Mouse (Mus musculus) kidney, postnatal 0 days (tissue): ENCODE data around the gene Trit1. TPM values are rescaled to one million over a fixed set of nuclear protein-coding genes. Genes with fewer than 3 reads are reported as not detected.

Source experiments
- ATAC-seq: fragments of 200-750 bp; cut with Nextera tagmentation; replicated peaks from 2 replicates; pipeline ENCODE4 v1.8.0; 2017; ENCODE audit warnings: low read depth, moderate number of reproducible peaks, moderate TSS enrichment, moderate library complexity; ENCODE audit not compliant: low FRiP score
- DNase-seq: peaks from one replicate; pipeline ENCODE4 v3.0.0-alpha.2; 2016; ENCODE audit warnings: low spot score
- H3K27ac ChIP-seq: fragments of 300-500 bp; sonication (generic); 2 replicates; pipeline ENCODE4 v1.5.1; 2014; ENCODE audit warnings: mild to moderate bottlenecking
- H3K27me3 ChIP-seq: fragments of 300-500 bp; sonication (generic); 2 replicates; pipeline ENCODE4 v1.6.1; 2014; ENCODE audit warnings: low read length, mixed read lengths; ENCODE audit not compliant: insufficient read depth
- H3K36me3 ChIP-seq: fragments of 300-500 bp; sonication (generic); 2 replicates; pipeline ENCODE4 v1.6.1; 2014; ENCODE audit warnings: low read length, mixed read lengths; ENCODE audit not compliant: insufficient read depth
- H3K4me1 ChIP-seq: fragments of 300-500 bp; sonication (generic); replicated peaks from 2 replicates; pipeline ENCODE4 v1.6.1; 2014; ENCODE audit warnings: antibody characterized with exemption, low read length, mixed read lengths; ENCODE audit not compliant: insufficient read depth
- H3K4me2 ChIP-seq: fragments of 300-500 bp; sonication (generic); 2 replicates; pipeline ENCODE4 v1.6.1; 2014; ENCODE audit warnings: mild to moderate bottlenecking, low read length, moderate library complexity, mixed read lengths
- H3K4me3 ChIP-seq: fragments of 300-500 bp; sonication (generic); replicated peaks from 2 replicates; pipeline ENCODE4 v1.5.1; 2014; ENCODE audit warnings: low read depth, low read length
- H3K9ac ChIP-seq: fragments of 300-500 bp; sonication (generic); 2 replicates; pipeline ENCODE4 v1.6.1; 2014; ENCODE audit warnings: low read depth, low read length
- H3K9me3 ChIP-seq: fragments of 300-500 bp; sonication (generic); replicated peaks from 2 replicates; pipeline ENCODE4 v1.6.1; 2016; ENCODE audit warnings: low read length, inconsistent platforms, mixed read lengths
- CTCF ChIP-seq: IDR thresholded peaks from 2 replicates; pipeline ENCODE4 v1.5.1; 2016; ENCODE audit warnings: antibody characterized with exemption, low read depth, mild to moderate bottlenecking, moderate library complexity
- WGBS: fragments of 180-500 bp; shearing (Covaris S2); extraction: QIAGEN DNeasy Blood & Tissue Kit; methylation state at CpG from one replicate; pipeline ENCODE4 v1.1.7; 2014; 5-methylcytosine and 5-hydroxymethylcytosine counted together
- polyA plus RNA-seq: library from polyadenylated mRNA; unstranded; fragments of >200 nt; fragmentation: Nextera tagmentation; extraction: Ambion mirVana; gene quantifications from 2 replicates; pipeline ENCODE4 v1.2.1, GENCODE M21; 2015

The Trit1 gene
- polyA plus RNA-seq, 1 experiment from 2014 or later = 15.7 TPM

GRCm38 (mm10) chr4:123083323-123083902 lies 67.0 kb downstream of the Trit1 start:
- no peaks in the 10 kb centered on the region for H3K27me3 ChIP-seq
- 62% methylated on average over 13 of the region's 13 CpGs for WGBS

GRCm38 (mm10) chr4:123085290-123085689 lies 68.9 kb downstream of the Trit1 start:
- Histone ChIP-seq H3K9me3 (no peaks in the 10 kb centered on the region), H3K4me3 (no peak overlapping the region), H3K4me2 (no peak overlapping the region), H3K27ac (no peak overlapping the region), H3K4me1 (no peaks in the 10 kb centered on the region), H3K27me3 (no peaks in the 10 kb centered on the region), H3K9ac (no peak overlapping the region), H3K36me3 (no peaks in the 10 kb centered on the region)
- TF ChIP-seq CTCF = no peak
- WGBS = 74% methylated on average over 2 of the region's 2 CpGs
- DNase-seq (no peak), ATAC-seq (no peak)

More at GRCm38 (mm10) chr4:123083323-123083902, 67.0 kb downstream of the Trit1 start:
- no peak for ATAC-seq
- Histone ChIP-seq H3K9ac (no peak overlapping the region), H3K4me3 (no peak overlapping the region), H3K4me1 (no peaks in the 10 kb centered on the region), H3K9me3 (no peaks in the 10 kb centered on the region), H3K4me2 (no peak overlapping the region), H3K27ac (no peak overlapping the region), H3K36me3 (no peaks in the 10 kb centered on the region)
- no peak for TF ChIP-seq CTCF
- DNase-seq = no peak

- ATAC-seq = no peak
- 80% methylated on average over 4 of the region's 4 CpGs for WGBS
- TF ChIP-seq CTCF = peak; percentile 36
- Histone ChIP-seq H3K9me3 (no peaks in the 10 kb centered on the region), H3K27me3 (no peaks in the 10 kb centered on the region), H3K4me3 (no peak overlapping the region), H3K4me1 (no peaks in the 10 kb centered on the region), H3K36me3 (no peaks in the 10 kb centered on the region), H3K27ac (no peak overlapping the region), H3K9ac (no peak overlapping the region), H3K4me2 (no peak overlapping the region)
- no peak for DNase-seq
These were observed 70.0 kb downstream of the Trit1 start for GRCm38 (mm10) chr4:123086381-123086780.

GRCm38 (mm10) chr4:123092621-123093020 lies 76.2 kb downstream of the Trit1 start:
- Histone ChIP-seq H3K4me3 (no peak overlapping the region), H3K36me3 (no peaks in the 10 kb centered on the region), H3K27ac (no peak overlapping the region), H3K27me3 (no peaks in the 10 kb centered on the region), H3K4me1 (no peaks in the 10 kb centered on the region), H3K4me2 (no peak overlapping the region), H3K9me3 (no peaks in the 10 kb centered on the region), H3K9ac (no peak overlapping the region)
- DNase-seq (no peak), ATAC-seq (no peak)
- no peak for TF ChIP-seq CTCF
- 70% methylated on average over 5 of the region's 5 CpGs for WGBS

- H3K9ac ChIP-seq = no peak overlapping the region
- no peaks in the 10 kb centered on the region for H3K9me3 ChIP-seq
- DNase-seq = peak; percentile 35
- no peak overlapping the region for H3K4me3 ChIP-seq
- H3K27me3 ChIP-seq = no peaks in the 10 kb centered on the region
- H3K4me2 ChIP-seq = peak overlapping the region; percentile 19; the same call in 1 of the 2 replicates
- 0 out of 2 replicates have a peak overlapping the region, but pooled peaks have one; percentile 8 for H3K27ac ChIP-seq
- peak; percentile 80 for ATAC-seq
- H3K4me1 ChIP-seq = no peaks in the 10 kb centered on the region
- 40% methylated on average over 17 of the region's 17 CpGs for WGBS
- TF ChIP-seq CTCF = no peak
- no peaks in the 10 kb centered on the region for H3K36me3 ChIP-seq
These were observed 76.8 kb downstream of the Trit1 start for GRCm38 (mm10) chr4:123093064-123093776.

- no peak overlapping the region for H3K9ac ChIP-seq
- ATAC-seq (no peak), DNase-seq (no peak)
- TF ChIP-seq CTCF = no peak
- H3K27ac ChIP-seq = no peak overlapping the region
- 61% methylated on average over 9 of the region's 9 CpGs for WGBS
- no peaks in the 10 kb centered on the region for H3K36me3 ChIP-seq
- H3K4me2 ChIP-seq = no peak overlapping the region
- no peaks in the 10 kb centered on the region for H3K4me1 ChIP-seq
- H3K27me3 ChIP-seq = no peaks in the 10 kb centered on the region
- H3K4me3 ChIP-seq = no peak overlapping the region
- no peaks in the 10 kb centered on the region for H3K9me3 ChIP-seq
These were observed 77.5 kb downstream of the Trit1 start for GRCm38 (mm10) chr4:123093869-123094268.

Other genes with a start within 250 kb of the Trit1 start
- 74.4 and 77.6 TPM in 2 replicates for gene Ppt1, start 180.4 kb upstream of the Trit1 start, polyA plus RNA-seq
- gene Cap1, start 130.5 kb upstream of the Trit1 start, polyA plus RNA-seq = 63.7 and 71.2 TPM in 2 replicates
- gene Mfsd2a, start 55.4 kb upstream of the Trit1 start, polyA plus RNA-seq = 1.8 and 2.1 TPM in 2 replicates
- 6.5 and 7.1 TPM in 2 replicates for gene Mycl, start 20.9 kb upstream of the Trit1 start, polyA plus RNA-seq
- gene Bmp8b, start 88.6 kb downstream of the Trit1 start, polyA plus RNA-seq = 0.34 and 0.38 TPM in 2 replicates
- gene Oxct2b, start 99.7 kb downstream of the Trit1 start, polyA plus RNA-seq = 0.17 and 0.20 TPM in 2 replicates
- 76.9 and 82.8 TPM in 2 replicates for gene Ppie, start 123.4 kb downstream of the Trit1 start, polyA plus RNA-seq
- 3.7 and 3.8 TPM in 2 replicates for gene Hpcal4, start 166.6 kb downstream of the Trit1 start, polyA plus RNA-seq
- 0.47 and 0.71 TPM in 2 replicates for gene Nt5c1a, start 184.9 kb downstream of the Trit1 start, polyA plus RNA-seq
- 28.7 and 31.6 TPM in 2 replicates for gene Heyl, start 217.0 kb downstream of the Trit1 start, polyA plus RNA-seq
- 28.2 and 29.7 TPM in 2 replicates for gene Pabpc4, start 245.8 kb downstream of the Trit1 start, polyA plus RNA-seq